Mouse (Mus musculus): ENCODE measurements at regions not wholly inside any gene's neighbourhood (a gene's known extent, or its start where the extent isn't known, plus 50 kb on each side); places are given as distances from the start of the nearest gene placed in this dataset.

DNA sequence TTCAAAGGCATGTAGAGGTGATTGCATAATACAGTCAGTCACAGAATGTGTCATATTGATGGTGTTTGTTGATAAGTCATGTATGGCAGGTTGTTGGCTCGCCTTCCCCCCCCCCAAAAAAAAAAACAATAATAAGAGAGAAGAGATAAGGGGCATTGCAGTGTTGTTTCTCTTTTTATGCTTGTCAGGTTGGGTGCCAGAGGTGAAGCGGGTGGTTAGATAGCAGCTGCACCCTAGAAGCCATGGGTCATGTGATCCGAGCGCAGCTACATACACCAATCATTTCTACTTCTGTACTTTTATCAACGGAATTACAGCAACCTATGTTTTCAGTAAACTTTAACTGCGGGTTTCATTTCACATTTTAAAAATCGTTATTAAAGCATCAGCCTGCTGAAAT, 94.5 kb downstream of the 1700020N01Rik start:
- ATAC-seq (no peak), DNase-seq (ENCODE audit: low read depth, low spot score) (no peak)
- CTCF ChIA-PET, result no interaction called here
- no peaks in the 10 kb centered on the region for H3K27me3 ChIP-seq
- POLR2A ChIA-PET, result interaction anchor here (1.2 kb wide), 1 partner anchor 8 kb away, joined by 4 read pairs; no protein-coding TSS in a partner anchor
- no peak for TF ChIP-seq CTCF (IDR thresholded peaks at IDR 0.05)
- in situ Hi-C loops (cut with MboI; ENCODE audit: low pct_unique_long_range_greater_than_20kb), result no loop called here

DNA sequence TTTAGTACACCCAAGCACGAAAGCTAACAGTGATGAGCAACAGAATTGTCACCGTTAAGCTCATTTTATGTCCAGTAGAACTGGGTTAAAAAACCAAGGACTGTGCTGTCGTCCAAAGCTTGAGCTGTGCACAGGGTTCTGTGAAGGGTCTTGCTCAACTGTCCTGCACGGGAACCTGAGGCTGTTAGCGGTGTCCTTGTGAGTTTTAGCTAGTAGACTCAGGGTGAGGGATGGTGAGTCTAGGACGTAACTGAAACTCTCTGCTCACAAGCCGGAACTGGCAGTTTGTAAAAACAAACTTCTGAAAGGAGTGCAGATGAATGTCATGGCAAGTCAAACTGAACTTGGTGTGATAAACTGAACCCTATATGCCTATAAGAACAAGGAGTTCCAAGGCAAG, 95.6 kb downstream of the 1700020N01Rik start:
- CTCF ChIA-PET, result no interaction called here
- no peak for TF ChIP-seq CTCF (IDR thresholded peaks at IDR 0.05)
- no peaks in the 10 kb centered on the region for H3K27me3 ChIP-seq
- ATAC-seq (no peak), DNase-seq (ENCODE audit: low read depth, low spot score) (no peak)
- in situ Hi-C loops (cut with MboI; ENCODE audit: low pct_unique_long_range_greater_than_20kb), result no loop called here
- POLR2A ChIA-PET, result interaction anchor here (0.8 to 1.2 kb wide), 2 partner anchors 9 kb away, joined by 3 to 4 read pairs; no protein-coding TSS in a partner anchor

DNA sequence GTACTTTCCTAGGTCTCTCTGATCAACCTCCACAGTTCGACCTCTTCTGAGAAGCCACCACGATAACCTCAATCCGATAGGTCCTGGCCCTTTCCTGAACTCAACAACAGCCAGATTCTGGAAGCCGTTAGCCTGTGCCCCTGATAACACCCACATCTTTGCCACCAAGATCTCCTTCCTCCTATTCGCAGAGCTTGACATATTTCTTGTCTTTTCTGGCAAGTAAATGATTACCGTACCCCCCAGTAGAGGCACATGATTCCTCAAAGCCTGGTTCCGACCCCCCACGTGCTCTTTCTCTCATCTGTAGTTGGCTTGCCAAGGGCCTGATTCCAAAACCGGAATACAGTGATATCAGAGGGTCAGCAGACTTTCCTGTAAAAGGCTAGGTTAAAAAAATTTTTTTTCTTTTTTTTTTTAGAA, 96.9 kb downstream of the 1700020N01Rik start:
- in situ Hi-C loops (cut with MboI; ENCODE audit: low pct_unique_long_range_greater_than_20kb), result no loop called here
- POLR2A ChIA-PET, result no interaction called here
- no peaks in the 10 kb centered on the region for H3K27me3 ChIP-seq
- CTCF ChIA-PET, result no interaction called here
- DNase-seq (ENCODE audit: low read depth, low spot score), result no peak
- no peak for ATAC-seq
- TF ChIP-seq CTCF (IDR thresholded peaks at IDR 0.05), result no peak

DNA sequence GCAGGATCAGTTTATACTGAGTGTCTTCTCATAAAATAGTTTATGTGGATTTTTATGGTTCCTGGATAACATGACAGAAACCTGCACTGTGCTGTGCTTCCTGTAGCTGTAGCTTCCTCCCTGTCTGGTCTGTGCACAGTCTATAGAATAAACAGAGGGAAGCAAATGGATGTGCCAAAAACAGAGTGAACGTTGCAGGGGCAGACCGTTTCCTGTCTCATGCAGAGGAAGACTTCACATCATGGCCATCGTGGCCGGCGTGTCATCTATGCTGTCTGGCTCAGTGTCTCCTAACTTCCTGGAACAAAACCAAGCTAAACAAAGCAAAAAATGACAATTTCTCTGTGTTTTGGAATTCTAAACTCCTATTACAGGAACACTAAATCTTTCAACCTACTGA, 102.2 kb downstream of the 1700020N01Rik start:
- TF ChIP-seq CTCF (IDR thresholded peaks at IDR 0.05), result no peak
- CTCF ChIA-PET, result interaction anchor here (1.4 to 2.3 kb wide), 2 partner anchors 11 to 16 kb away, joined by 3 to 5 read pairs; no protein-coding TSS in a partner anchor
- DNase-seq (ENCODE audit: low read depth, low spot score) (no peak), ATAC-seq (no peak)
- POLR2A ChIA-PET, result no interaction called here
- H3K27me3 ChIP-seq, result no peaks in the 10 kb centered on the region
- in situ Hi-C loops (cut with MboI; ENCODE audit: low pct_unique_long_range_greater_than_20kb), result no loop called here

DNA sequence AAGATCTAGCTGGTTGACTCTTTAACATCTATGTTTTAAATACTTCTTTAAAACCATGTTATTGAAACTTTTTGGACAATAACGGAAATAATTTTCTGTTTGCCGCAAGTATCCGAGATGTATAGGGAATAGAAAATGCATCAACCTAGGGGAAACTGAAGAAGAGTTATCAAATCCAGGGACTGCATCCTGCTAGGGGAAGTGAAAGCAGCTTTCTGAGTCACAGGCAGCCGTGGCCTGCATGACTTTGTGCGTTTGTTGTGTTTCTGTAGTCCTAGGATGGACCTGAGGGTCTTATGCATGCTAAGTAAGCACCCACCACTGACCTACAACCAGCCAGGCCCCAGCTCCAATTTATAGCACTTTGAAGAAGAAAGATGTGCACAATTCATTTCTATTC, 103.7 kb downstream of the 1700020N01Rik start:
- no peak for TF ChIP-seq CTCF (IDR thresholded peaks at IDR 0.05)
- ChIA-PET POLR2A (interaction anchor here (1.0 kb wide), 1 partner anchor 8 kb away, joined by 3 read pairs; no protein-coding TSS in a partner anchor), CTCF (no interaction called here)
- no peaks in the 10 kb centered on the region for H3K27me3 ChIP-seq
- no peak for ATAC-seq
- DNase-seq (ENCODE audit: low read depth, low spot score), result no peak
- in situ Hi-C loops (cut with MboI; ENCODE audit: low pct_unique_long_range_greater_than_20kb), result no loop called here

DNA sequence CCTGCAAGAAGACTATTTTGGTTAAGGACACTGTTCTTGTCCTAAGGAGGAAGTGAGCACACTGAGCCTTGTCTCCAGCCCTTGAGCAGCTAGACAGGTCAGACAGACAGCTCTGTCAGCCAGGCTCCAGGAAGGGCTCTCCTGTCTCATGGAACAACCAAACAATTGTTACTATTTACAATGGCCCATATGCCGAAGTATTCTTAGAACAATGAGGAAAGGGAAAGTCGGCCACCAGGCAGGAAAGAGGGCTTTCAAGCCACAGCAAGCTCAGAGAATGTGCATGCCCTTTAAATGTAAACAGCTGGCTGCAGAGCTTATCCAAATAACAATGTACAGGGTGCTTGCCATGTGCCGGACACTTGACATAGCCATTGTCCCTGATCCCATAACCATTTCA, 108.6 kb downstream of the 1700020N01Rik start:
- ChIA-PET CTCF (no interaction called here), POLR2A (no interaction called here)
- no peak for TF ChIP-seq CTCF (IDR thresholded peaks at IDR 0.05)
- in situ Hi-C loops (cut with MboI; ENCODE audit: low pct_unique_long_range_greater_than_20kb), result no loop called here
- DNase-seq (ENCODE audit: low read depth, low spot score) (no peak), ATAC-seq (no peak)
- H3K27me3 ChIP-seq, result no peaks in the 10 kb centered on the region

DNA sequence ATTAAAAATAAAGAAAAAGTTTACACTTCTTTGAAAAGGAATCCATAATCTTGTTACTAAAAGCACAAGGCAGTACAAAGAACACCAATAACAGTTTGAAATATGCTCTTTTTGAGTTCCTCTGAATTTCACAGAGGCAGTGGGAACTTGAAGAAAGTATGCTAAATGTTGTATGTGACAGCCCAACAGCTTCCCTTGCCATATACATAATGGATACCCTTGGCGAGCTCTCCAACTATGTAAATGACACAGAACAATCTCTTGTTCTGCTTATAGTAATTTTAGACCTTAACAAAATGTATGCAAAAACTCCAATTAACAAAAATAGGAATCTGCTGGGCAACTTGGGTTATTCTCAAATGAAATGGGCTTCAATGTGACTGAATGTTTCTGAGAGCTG, 109.2 kb downstream of the 1700020N01Rik start:
- ATAC-seq (no peak), DNase-seq (ENCODE audit: low read depth, low spot score) (no peak)
- in situ Hi-C loops (cut with MboI; ENCODE audit: low pct_unique_long_range_greater_than_20kb), result no loop called here
- no peak for TF ChIP-seq CTCF (IDR thresholded peaks at IDR 0.05)
- H3K27me3 ChIP-seq, result no peaks in the 10 kb centered on the region
- POLR2A ChIA-PET, result no interaction called here
- CTCF ChIA-PET, result interaction anchor here (1.1 kb wide), 1 partner anchor 10 kb away, joined by 6 read pairs; no protein-coding TSS in a partner anchor

DNA sequence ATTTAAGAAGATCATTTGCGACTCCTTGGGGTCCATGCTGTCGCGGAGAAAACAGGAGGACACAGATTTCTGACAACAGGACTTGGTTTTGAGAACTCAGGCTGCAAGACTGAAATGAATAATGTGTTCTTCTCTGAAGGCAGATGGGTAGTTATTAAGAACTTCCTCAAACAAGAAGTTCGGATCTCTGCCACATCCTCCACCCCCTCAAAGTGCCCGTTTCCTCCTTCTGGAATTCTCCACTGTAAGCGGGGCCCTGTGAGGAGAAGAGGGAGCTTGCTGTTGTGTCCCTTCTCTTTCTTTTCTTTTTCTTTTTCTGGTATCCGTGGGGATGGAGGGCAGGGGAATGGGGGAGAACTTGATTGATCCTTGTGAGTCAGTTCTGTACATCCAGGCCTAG, 118.9 kb downstream of the 1700020N01Rik start:
- in situ Hi-C loops (cut with MboI; ENCODE audit: low pct_unique_long_range_greater_than_20kb), result no loop called here
- no peak for TF ChIP-seq CTCF (IDR thresholded peaks at IDR 0.05)
- ChIA-PET POLR2A (no interaction called here), CTCF (no interaction called here)
- H3K27me3 ChIP-seq, result no peaks in the 10 kb centered on the region
- ATAC-seq (no peak), DNase-seq (ENCODE audit: low read depth, low spot score) (no peak)

DNA sequence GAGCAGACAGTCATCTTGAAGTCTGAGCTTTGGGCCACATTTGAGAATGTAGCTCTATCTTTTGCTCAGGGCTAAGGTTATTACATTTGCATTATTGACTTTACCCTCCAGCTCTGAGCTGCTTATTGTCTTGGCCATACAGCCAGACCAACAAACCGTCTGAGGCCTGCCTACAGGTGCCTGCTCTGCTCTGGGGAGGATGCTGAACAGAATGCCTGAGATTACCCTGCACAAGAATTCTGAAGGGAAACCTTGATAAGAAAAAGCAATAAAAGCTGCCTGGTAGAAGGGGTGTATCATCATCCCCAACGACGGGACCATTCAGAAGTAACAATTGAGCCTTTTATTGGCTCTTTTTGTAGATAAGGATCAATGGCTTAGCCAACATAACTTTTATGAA, 119.9 kb downstream of the 1700020N01Rik start:
- ChIA-PET CTCF (no interaction called here), POLR2A (interaction anchor here (0.9 kb wide), 1 partner anchor 15 kb away, joined by 3 read pairs; no protein-coding TSS in a partner anchor)
- H3K27me3 ChIP-seq, result no peaks in the 10 kb centered on the region
- no peak for DNase-seq (ENCODE audit: low read depth, low spot score)
- no peak for ATAC-seq
- in situ Hi-C loops (cut with MboI; ENCODE audit: low pct_unique_long_range_greater_than_20kb), result no loop called here
- no peak for TF ChIP-seq CTCF (IDR thresholded peaks at IDR 0.05)

DNA sequence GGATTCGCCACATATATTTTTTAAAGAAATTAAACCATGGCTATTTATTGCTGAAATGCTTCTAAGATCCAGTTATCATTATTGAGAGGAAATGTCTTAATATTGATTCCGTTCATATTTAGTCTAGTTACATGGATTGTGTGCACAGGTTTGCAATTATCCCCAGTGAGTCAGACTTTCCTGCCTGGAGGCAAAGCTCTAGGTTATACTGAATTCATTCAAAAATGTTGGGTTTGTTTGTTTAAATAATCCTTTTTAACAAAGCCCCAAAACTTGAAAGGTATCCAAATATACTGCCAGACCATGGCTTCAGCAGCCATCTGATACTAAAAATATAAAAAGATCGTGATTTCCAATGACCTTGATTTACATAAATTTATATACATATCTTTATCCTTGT, 122.5 kb downstream of the 1700020N01Rik start:
- in situ Hi-C loops (cut with MboI; ENCODE audit: low pct_unique_long_range_greater_than_20kb), result no loop called here
- no peak for ATAC-seq
- POLR2A ChIA-PET, result no interaction called here

DNA sequence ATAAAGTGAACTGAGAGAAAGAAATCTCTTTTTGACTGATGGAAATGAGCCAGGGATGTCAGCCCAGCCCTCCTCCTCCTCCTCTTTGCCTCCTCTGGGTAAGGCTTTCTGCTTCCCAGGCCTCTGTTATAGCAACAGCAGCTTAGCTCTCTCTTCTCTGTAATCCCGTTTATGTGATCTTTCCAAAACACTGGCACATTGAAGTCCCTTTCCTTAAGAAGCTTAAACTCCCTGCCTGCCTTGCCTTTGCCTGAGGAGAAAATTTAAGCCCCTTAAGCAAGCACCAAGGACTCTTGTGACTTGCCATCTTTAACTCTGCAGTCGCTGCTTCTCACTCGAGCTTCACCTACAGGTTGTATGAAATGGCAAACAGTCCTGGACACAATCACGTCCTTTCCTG, 125.2 kb downstream of the 1700020N01Rik start:
- CTCF ChIA-PET, result interaction anchor here (1.1 kb wide), 1 partner anchor 30 kb away, joined by 3 read pairs; no protein-coding TSS in a partner anchor
- ATAC-seq (no peak), DNase-seq (ENCODE audit: low read depth, low spot score) (no peak)
- no peak for TF ChIP-seq CTCF (IDR thresholded peaks at IDR 0.05)
- POLR2A ChIA-PET, result interaction anchor here (1.2 kb wide), 1 partner anchor 9 kb away, joined by 3 read pairs; no protein-coding TSS in a partner anchor
- no peaks in the 10 kb centered on the region for H3K27me3 ChIP-seq
- in situ Hi-C loops (cut with MboI; ENCODE audit: low pct_unique_long_range_greater_than_20kb), result no loop called here

More for the DNA sequence above, 122.5 kb downstream of the 1700020N01Rik start:
- peak; percentile 39 for DNase-seq (ENCODE audit: low read depth, low spot score)
- TF ChIP-seq CTCF (IDR thresholded peaks at IDR 0.05), result no peak
- no peaks in the 10 kb centered on the region for H3K27me3 ChIP-seq
- CTCF ChIA-PET, result no interaction called here

DNA sequence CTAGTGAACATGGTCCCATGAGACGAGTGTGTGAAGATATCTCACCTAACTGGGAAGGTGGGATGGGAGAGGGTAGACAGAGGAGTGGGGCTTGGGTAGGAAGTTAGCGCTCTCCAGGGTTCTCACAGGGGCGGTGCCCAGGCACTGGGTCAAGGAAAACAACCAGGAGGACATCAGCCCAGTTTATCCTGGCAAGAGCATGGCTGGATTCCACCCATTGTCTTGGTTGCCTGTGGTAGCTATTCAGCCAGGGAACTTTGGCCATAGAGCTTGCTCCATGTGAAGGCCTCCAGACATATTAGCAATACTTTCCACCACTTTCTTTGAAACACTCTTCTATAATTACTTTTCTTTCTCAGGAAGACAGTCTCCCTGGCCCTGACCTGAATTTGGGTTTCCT, 131.4 kb downstream of the 1700020N01Rik start:
- no peak for ATAC-seq
- H3K27me3 ChIP-seq, result no peaks in the 10 kb centered on the region
- no peak for DNase-seq (ENCODE audit: low read depth, low spot score)
- no peak for TF ChIP-seq CTCF (IDR thresholded peaks at IDR 0.05)
- POLR2A ChIA-PET, result interaction anchor here (1.4 kb wide), 1 partner anchor 13 kb away, joined by 3 read pairs; no protein-coding TSS in a partner anchor
- in situ Hi-C loops (cut with MboI; ENCODE audit: low pct_unique_long_range_greater_than_20kb), result no loop called here
- CTCF ChIA-PET, result interaction anchor here (1.4 kb wide), 1 partner anchor 106 kb away, joined by 3 read pairs; no protein-coding TSS in a partner anchor

Measured in Patski (cell line).